Mouse (Mus musculus) brain, adult 2 months (tissue): ENCODE data around the gene Fbn1.

ENCODE experiments used
- DNase-seq: peaks from one replicate; pipeline ENCODE4 v3.0.0; 2011; ENCODE audit warnings: low read depth, low spot score

The Fbn1 gene

GRCm38 (mm10) chr2:125456059-125456789 lies 51.6 kb downstream of the Fbn1 start:
- DNase-seq = no peak

GRCm38 (mm10) chr2:125454781-125455180 lies 53.0 kb downstream of the Fbn1 start:
- DNase-seq = no peak

GRCm38 (mm10) chr2:125452369-125453097 lies 55.3 kb downstream of the Fbn1 start:
- peak; percentile 10 for DNase-seq

- DNase-seq = no peak
Measured at GRCm38 (mm10) chr2:125449361-125449760, 58.4 kb downstream of the Fbn1 start.

- DNase-seq = no peak
Measured at GRCm38 (mm10) chr2:125448881-125449280, 58.9 kb downstream of the Fbn1 start.

GRCm38 (mm10) chr2:125447274-125447898 lies 60.4 kb downstream of the Fbn1 start:
- DNase-seq = no peak

- DNase-seq = no peak
Measured at GRCm38 (mm10) chr2:125438381-125438780, 69.4 kb downstream of the Fbn1 start.

- DNase-seq = no peak
Measured at GRCm38 (mm10) chr2:125436240-125436639, 71.6 kb downstream of the Fbn1 start.

GRCm38 (mm10) chr2:125433524-125433923 lies 74.3 kb downstream of the Fbn1 start:
- DNase-seq = no peak

GRCm38 (mm10) chr2:125431491-125431890 lies 76.3 kb downstream of the Fbn1 start:
- DNase-seq = peak; percentile 7

GRCm38 (mm10) chr2:125428811-125429438 lies 78.9 kb downstream of the Fbn1 start:
- DNase-seq = peak; percentile 26

- DNase-seq = no peak
Measured at GRCm38 (mm10) chr2:125420604-125421003, 87.2 kb downstream of the Fbn1 start.

GRCm38 (mm10) chr2:125419681-125420080 lies 88.1 kb downstream of the Fbn1 start:
- no peak for DNase-seq

- no peak for DNase-seq
Measured at GRCm38 (mm10) chr2:125418546-125418945, 89.2 kb downstream of the Fbn1 start.

- no peak for DNase-seq
Measured at GRCm38 (mm10) chr2:125416541-125417245, 91.1 kb downstream of the Fbn1 start.

GRCm38 (mm10) chr2:125412351-125412750 lies 95.4 kb downstream of the Fbn1 start:
- no peak for DNase-seq

GRCm38 (mm10) chr2:125411777-125412176 lies 96.0 kb downstream of the Fbn1 start:
- DNase-seq = no peak

GRCm38 (mm10) chr2:125404509-125405105 lies 103.2 kb downstream of the Fbn1 start:
- DNase-seq = no peak

- no peak for DNase-seq
Measured at GRCm38 (mm10) chr2:125402276-125402675, 105.5 kb downstream of the Fbn1 start.

GRCm38 (mm10) chr2:125400121-125400520 lies 107.7 kb downstream of the Fbn1 start:
- no peak for DNase-seq

GRCm38 (mm10) chr2:125397796-125398195 lies 110.0 kb downstream of the Fbn1 start:
- DNase-seq = peak; percentile 29
